Mouse (Mus musculus) heart, adult 2 months (tissue): ENCODE data around the gene Cntn4. TPM values are rescaled to one million over a fixed set of nuclear protein-coding genes. Genes with fewer than 3 reads are reported as not detected.

Experiments
- DNase-seq, 2 experiments: peaks; one replicate each; pipeline ENCODE4 v3.0.0; 2021
- H3K27ac ChIP-seq: fragments of 200-600 bp; 2 replicates; pipeline ENCODE4 v1.8.1; 2022
- H3K27me3 ChIP-seq: fragments of 200-500 bp; 2 replicates; pipeline ENCODE4 v1.6.1; 2012; ENCODE audit warnings: mild to moderate bottlenecking, low read length, inconsistent platforms, mixed read lengths; ENCODE audit not compliant: control insufficient read depth, insufficient read depth
- H3K36me3 ChIP-seq: fragments of 200-500 bp; 2 replicates; pipeline ENCODE4 v1.6.1; 2012; ENCODE audit warnings: low read length, inconsistent platforms; ENCODE audit not compliant: control insufficient read depth, insufficient read depth
- H3K4me1 ChIP-seq: fragments of 200-500 bp; 2 replicates; pipeline ENCODE4 v1.6.1; 2011; ENCODE audit warnings: low read length; ENCODE audit not compliant: control insufficient read depth, insufficient read depth
- H3K4me3 ChIP-seq: fragments of 200-600 bp; 2 replicates; pipeline ENCODE4 v1.8.1; 2022
- H3K79me2 ChIP-seq: fragments of 200-500 bp; replicated peaks from 2 replicates; pipeline ENCODE4 v1.6.1; 2012; ENCODE audit warnings: mild to moderate bottlenecking, inconsistent platforms, low read length, moderate library complexity, mixed read lengths; ENCODE audit not compliant: control insufficient read depth, insufficient read depth
- H3K9ac ChIP-seq: fragments of 200-500 bp; 2 replicates; pipeline ENCODE4 v1.6.1; 2012; ENCODE audit warnings: low read depth, mild to moderate bottlenecking, control low read depth, inconsistent platforms, low read length, mixed read lengths
- CTCF ChIP-seq: fragments of 200-600 bp; IDR thresholded peaks from 2 replicates; pipeline ENCODE4 v1.8.1; 2022; ENCODE audit warnings: antibody characterized with exemption, mild to moderate bottlenecking, moderate library complexity
- EP300 ChIP-seq: fragments of 200-500 bp; IDR thresholded peaks from 2 replicates; pipeline ENCODE4 v1.6.1; 2011; ENCODE audit warnings: low read depth, low read length, control low read depth; ENCODE audit not compliant: insufficient read depth
- POLR2A ChIP-seq: fragments of 200-500 bp; IDR thresholded peaks from 2 replicates; pipeline ENCODE4 v1.6.1; 2011; ENCODE audit warnings: mild to moderate bottlenecking, low read depth, low read length, control low read depth; ENCODE audit not compliant: insufficient read depth
- WGBS: fragments of 180-500 bp; shearing (Covaris S2); methylation state at CpG from one replicate; pipeline ENCODE4 v1.1.7; 2018; 5-methylcytosine and 5-hydroxymethylcytosine counted together
- intact Hi-C: fragments of 180-260 bp; cut with DNase I; formaldehyde crosslinking; loops from one replicate; pipeline ENCODE4 v1.15.1; 2025
- polyA plus RNA-seq: library from polyadenylated mRNA; depleted of rRNA; stranded (reverse); fragments of >200 nt; gene quantifications from 2 replicates; pipeline ENCODE4 v1.2.3, GENCODE M21; 2012
- total RNA-seq, 2 experiments: library from RNA; stranded (reverse); gene quantifications; 2 replicates each; pipeline ENCODE4 v1.2.3; 2021

Cntn4 gene
- total and polyA plus RNA-seq, 3 experiments, result 0.04 TPM; not detected in 2

DNA sequence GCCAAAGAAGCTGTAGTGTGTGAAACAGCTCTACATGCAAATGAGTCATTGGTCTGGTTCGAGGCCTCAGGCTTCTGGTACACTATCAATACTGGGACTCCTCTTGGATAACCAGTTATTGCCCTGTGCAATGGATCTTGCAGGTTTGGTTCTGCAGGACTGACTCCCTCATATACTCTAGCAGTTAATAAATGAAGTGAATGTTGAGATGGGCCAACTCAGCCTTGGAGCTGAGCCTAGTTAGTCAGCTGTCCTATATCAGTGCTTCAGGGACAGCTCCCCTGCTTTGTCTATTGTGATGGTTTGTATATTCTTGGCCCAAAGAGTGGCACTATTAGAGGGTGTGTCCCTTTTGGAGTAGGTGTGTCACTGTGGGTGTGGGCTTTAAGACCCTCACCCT is 314.0 kb downstream of the Cntn4 start:
- Histone ChIP-seq H3K9ac (no peak overlapping the region), H3K27ac (no peak overlapping the region), H3K36me3 (no peaks in the 10 kb centered on the region), H3K79me2 (no peaks in the 10 kb centered on the region), H3K4me1 (no peaks in the 10 kb centered on the region), H3K27me3 (no peaks in the 10 kb centered on the region), H3K4me3 (no peak overlapping the region)
- no peak for DNase-seq
- TF ChIP-seq CTCF (no peak), POLR2A (no peak), EP300 (no peak)
- 43% methylated on average over 1 of the region's 1 CpGs for WGBS
- intact Hi-C loops, result no loop called here

DNA sequence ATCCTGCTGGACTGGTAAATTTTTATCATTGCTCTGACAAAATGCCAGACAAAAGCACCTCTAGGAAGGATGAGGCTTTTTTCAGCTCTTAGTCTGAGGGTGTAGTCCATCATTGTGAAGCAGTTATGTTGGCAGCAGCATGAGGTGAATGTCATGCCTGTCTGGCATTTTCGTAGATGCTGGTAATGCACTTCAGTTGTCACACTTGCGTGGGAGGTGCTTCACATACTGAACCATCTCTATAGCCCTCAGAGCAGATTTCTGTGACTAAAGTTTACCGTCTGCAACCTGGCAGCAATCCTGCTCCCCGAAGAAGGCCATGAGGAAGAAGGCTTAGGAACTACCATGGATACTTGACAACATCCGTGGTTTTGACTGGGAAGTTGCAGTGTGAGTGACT is 335.6 kb downstream of the Cntn4 start:
- intact Hi-C loops, result no loop called here
- Histone ChIP-seq H3K27ac (no peak overlapping the region), H3K36me3 (no peaks in the 10 kb centered on the region), H3K4me1 (no peaks in the 10 kb centered on the region), H3K9ac (no peak overlapping the region), H3K27me3 (no peaks in the 10 kb centered on the region), H3K4me3 (no peak overlapping the region), H3K79me2 (no peaks in the 10 kb centered on the region)
- WGBS, result 68% methylated on average over 5 of the region's 5 CpGs
- DNase-seq, result no peak
- TF ChIP-seq POLR2A (no peak), EP300 (no peak), CTCF (no peak)

DNA sequence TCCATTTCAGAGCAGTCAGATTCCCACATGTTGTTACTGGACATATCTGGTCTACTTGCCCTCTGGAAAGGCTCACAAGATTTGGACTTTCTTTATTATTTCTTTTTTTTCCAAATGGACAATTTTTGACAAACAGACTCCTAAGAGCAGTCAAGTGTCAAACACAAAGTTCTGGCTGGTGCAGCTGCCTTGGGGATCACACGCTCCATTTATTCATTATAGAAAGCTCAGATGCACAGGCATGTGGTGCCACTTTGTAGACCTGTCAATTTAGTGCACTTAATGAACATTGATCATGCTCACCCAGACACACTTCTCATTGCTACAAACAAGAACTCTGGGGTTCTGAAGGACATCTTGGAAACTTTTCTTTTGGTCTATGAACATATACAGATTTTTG is 337.7 kb downstream of the Cntn4 start:
- intact Hi-C loops, result no loop called here
- no peak for DNase-seq
- WGBS, result 75% methylated on average over 1 of the region's 1 CpGs

DNA sequence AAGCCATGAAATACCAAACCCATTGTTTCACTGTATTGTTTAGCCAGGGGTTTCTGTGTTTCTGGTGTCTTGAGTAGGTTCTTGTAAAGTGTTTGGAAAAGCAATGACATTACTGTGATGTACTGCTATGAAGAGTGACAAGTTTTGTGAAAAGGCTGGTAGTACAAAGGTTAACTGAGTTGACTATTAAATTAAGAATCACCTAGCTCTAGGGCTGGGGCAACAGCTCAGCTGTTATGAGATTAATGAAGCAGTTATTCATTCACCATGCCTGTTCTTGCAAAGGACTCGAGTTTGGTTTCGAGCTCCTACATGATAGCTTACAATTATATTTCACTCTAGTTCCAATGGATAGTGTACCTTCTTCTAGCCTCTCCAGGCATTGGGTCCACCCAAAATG is 371.4 kb downstream of the Cntn4 start:
- no peaks in the 10 kb centered on the region for H3K79me2 ChIP-seq
- H3K27me3 ChIP-seq, result no peaks in the 10 kb centered on the region
- no peak for DNase-seq
- no peak overlapping the region for H3K27ac ChIP-seq
- H3K4me1 ChIP-seq, result no peaks in the 10 kb centered on the region
- H3K9ac ChIP-seq, result no peak overlapping the region
- H3K4me3 ChIP-seq, result no peak overlapping the region
- 77% methylated on average over 2 of the region's 2 CpGs for WGBS
- H3K36me3 ChIP-seq, result no peaks in the 10 kb centered on the region
- intact Hi-C loops, result no loop called here
- TF ChIP-seq EP300, result no peak
- TF ChIP-seq CTCF, result no peak
- no peak for TF ChIP-seq POLR2A

More for the DNA sequence above, 337.7 kb downstream of the Cntn4 start:
- no peaks in the 10 kb centered on the region for H3K27me3 ChIP-seq
- H3K4me1 ChIP-seq, result no peaks in the 10 kb centered on the region
- no peaks in the 10 kb centered on the region for H3K79me2 ChIP-seq
- H3K27ac ChIP-seq, result no peak overlapping the region
- H3K9ac ChIP-seq, result no peak overlapping the region
- H3K36me3 ChIP-seq, result no peaks in the 10 kb centered on the region
- no peak for TF ChIP-seq CTCF
- H3K4me3 ChIP-seq, result no peak overlapping the region

DNA sequence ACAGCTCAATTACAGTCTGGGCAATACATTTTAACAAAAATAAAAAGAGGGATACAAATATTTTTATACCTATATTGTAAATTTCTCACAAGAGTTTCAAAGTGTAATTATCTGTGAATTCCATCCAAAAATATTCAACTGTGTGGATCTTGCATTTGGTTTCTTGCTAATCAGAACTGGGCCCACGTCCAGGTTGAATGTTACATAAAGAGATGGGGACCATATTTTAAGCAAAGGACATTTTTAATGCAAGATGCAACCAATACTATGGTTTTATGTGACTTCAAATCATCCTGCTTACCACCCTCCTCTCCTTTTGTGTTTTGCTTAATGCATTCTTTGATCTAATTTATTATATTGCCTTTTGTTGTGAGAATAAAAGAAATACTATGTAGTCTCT is 378.7 kb downstream of the Cntn4 start:
- no peaks in the 10 kb centered on the region for H3K36me3 ChIP-seq
- H3K9ac ChIP-seq, result no peak overlapping the region
- H3K79me2 ChIP-seq, result no peaks in the 10 kb centered on the region
- intact Hi-C loops, result no loop called here
- H3K27ac ChIP-seq, result no peak overlapping the region
- WGBS, result 35% methylated on average over 1 of the region's 1 CpGs
- H3K4me3 ChIP-seq, result no peak overlapping the region
- no peak for DNase-seq
- H3K4me1 ChIP-seq, result no peaks in the 10 kb centered on the region
- TF ChIP-seq CTCF (no peak), POLR2A (no peak), EP300 (no peak)
- no peaks in the 10 kb centered on the region for H3K27me3 ChIP-seq

DNA sequence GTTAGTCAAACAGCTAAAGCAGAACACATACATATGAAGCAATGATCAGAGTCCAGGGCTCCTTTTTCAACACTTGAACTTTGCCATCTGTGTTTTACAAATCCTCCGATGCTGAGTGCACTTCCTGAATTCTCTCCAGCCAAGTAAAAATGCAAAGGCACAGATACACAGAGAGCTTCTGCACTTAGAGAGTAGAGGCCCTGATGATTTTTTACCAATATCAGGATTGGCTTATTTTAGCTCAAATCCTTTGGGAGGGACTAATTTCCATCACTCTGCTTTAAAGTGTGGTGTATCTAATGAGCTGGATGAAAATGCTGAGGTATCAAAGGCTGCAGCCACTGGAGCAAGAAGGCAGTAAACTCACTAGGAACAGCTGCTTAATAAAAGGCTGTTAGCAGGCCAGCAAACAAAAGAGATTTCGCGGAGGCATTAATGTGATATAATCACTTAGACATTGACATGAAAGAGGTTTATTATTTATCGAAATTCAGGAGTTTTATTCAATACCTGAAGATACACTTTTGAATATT is 400.7 kb downstream of the Cntn4 start:
- TF ChIP-seq EP300 (no peak), CTCF (no peak)
- WGBS, result 60% methylated on average over 4 of the region's 4 CpGs

DNA sequence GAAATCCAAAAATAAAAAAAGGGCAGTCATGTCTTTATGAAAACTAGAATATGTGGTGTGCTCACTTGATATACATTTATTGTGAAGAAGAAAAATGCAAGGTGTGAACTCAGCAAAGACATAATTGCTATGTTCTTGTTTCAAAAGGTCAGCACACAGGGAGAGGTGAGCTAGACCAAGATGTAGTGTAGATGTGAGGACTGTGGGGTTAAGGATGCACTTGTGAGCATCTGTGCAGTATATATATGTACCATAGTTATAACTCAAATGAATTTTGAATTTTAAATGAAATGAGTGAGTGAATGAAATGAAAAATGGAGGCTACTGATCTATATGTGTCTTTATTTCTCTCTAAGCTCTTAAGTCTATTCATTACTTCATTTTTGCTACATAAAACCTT is 401.2 kb downstream of the Cntn4 start:
- no peak for DNase-seq

More for the DNA sequence above, 400.7 kb downstream of the Cntn4 start:
- Histone ChIP-seq H3K4me1 (no peaks in the 10 kb centered on the region), H3K27ac (no peak overlapping the region), H3K79me2 (no peaks in the 10 kb centered on the region), H3K36me3 (no peaks in the 10 kb centered on the region), H3K27me3 (no peaks in the 10 kb centered on the region), H3K4me3 (no peak overlapping the region), H3K9ac (no peak overlapping the region)
- intact Hi-C loops, result no loop called here
- DNase-seq, result no peak

More for the DNA sequence above, 401.2 kb downstream of the Cntn4 start:
- Histone ChIP-seq H3K79me2 (no peaks in the 10 kb centered on the region), H3K27ac (no peak overlapping the region), H3K27me3 (no peaks in the 10 kb centered on the region), H3K36me3 (no peaks in the 10 kb centered on the region), H3K9ac (no peak overlapping the region), H3K4me3 (no peak overlapping the region), H3K4me1 (no peaks in the 10 kb centered on the region)
- intact Hi-C loops, result no loop called here
- no peak for TF ChIP-seq POLR2A
- no peak for TF ChIP-seq CTCF
- no peak for TF ChIP-seq EP300
